Mouse (Mus musculus) MEL (cell line): ENCODE measurements around the gene Angptl6. TPM values are rescaled to one million over a fixed set of nuclear protein-coding genes. Genes with fewer than 3 reads are reported as not detected.

Experiments used
- DNase-seq: peaks from one replicate; pipeline ENCODE4 v3.0.0; 2011; ENCODE audit warnings: low read depth, low spot score
- H3K27ac ChIP-seq: 2 replicates; pipeline ENCODE4 v1.5.1; 2012; ENCODE audit warnings: low read depth, mild to moderate bottlenecking, control low read depth, low read length, moderate library complexity; ENCODE audit not compliant: control insufficient read depth
- H3K27me3 ChIP-seq, 2 experiments: fragments of 150-350 bp in 1 of 2; sonication (generic) in 1 of 2; 2 replicates each; pipeline ENCODE4 v1.6.1; 2012; ENCODE audit warnings: low read length in 2 of 2, mild to moderate bottlenecking in 2 of 2, improper control_type of control experiment in 1 of 2, moderate library complexity in 1 of 2; ENCODE audit not compliant: insufficient read depth in 2 of 2, control insufficient read depth in 1 of 2
- H3K36me3 ChIP-seq, 2 experiments: 2 replicates each; pipeline ENCODE4 v1.6.1; 2012 to 2014; ENCODE audit warnings: low read length in 2 of 2, improper control_type of control experiment in 1 of 2, inconsistent platforms in 1 of 2, mild to moderate bottlenecking in 1 of 2; ENCODE audit not compliant: insufficient read depth in 2 of 2, control insufficient read depth in 1 of 2
- H3K4me1 ChIP-seq, 2 experiments: fragments of 150-350 bp in 1 of 2; sonication (generic) in 1 of 2; 2 replicates each; pipeline ENCODE4 v1.6.1; 2012; ENCODE audit warnings: low read length in 2 of 2, improper control_type of control experiment in 1 of 2, mild to moderate bottlenecking in 1 of 2; ENCODE audit not compliant: insufficient read depth in 2 of 2, control insufficient read depth in 1 of 2
- H3K4me3 ChIP-seq, 2 experiments: fragments of 150-350 bp in 1 of 2; sonication (generic) in 1 of 2; 2 replicates each; pipeline ENCODE4 v1.5.1; 2012; ENCODE audit warnings: low read depth in 2 of 2, low read length in 2 of 2, mild to moderate bottlenecking in 2 of 2, moderate library complexity in 2 of 2, control low read depth in 1 of 2, improper control_type of control experiment in 1 of 2; ENCODE audit not compliant: control insufficient read depth in 1 of 2, insufficient read depth in 1 of 2
- H3K79me2 ChIP-seq: 2 replicates; pipeline ENCODE4 v1.6.1; 2012; ENCODE audit warnings: mild to moderate bottlenecking, low read length, moderate library complexity; ENCODE audit not compliant: control insufficient read depth, poor library complexity, insufficient read depth
- H3K9ac ChIP-seq: 2 replicates; pipeline ENCODE4 v1.6.1; 2012; ENCODE audit warnings: low read depth, mild to moderate bottlenecking, control low read depth, low read length, moderate library complexity; ENCODE audit not compliant: control insufficient read depth, poor library complexity, severe bottlenecking
- H3K9me3 ChIP-seq: fragments of 150-350 bp; sonication (generic); replicated peaks from 2 replicates; pipeline ENCODE4 v1.6.1; 2012; ENCODE audit warnings: mild to moderate bottlenecking, low read length, improper control_type of control experiment, moderate library complexity; ENCODE audit not compliant: insufficient read depth
- BHLHE40 ChIP-seq: IDR thresholded peaks from 2 replicates; pipeline ENCODE4 v1.6.1; 2012; ENCODE audit warnings: low read depth, mild to moderate bottlenecking, inconsistent platforms, low read length, improper control_type of control experiment, borderline replicate concordance
- CTCF ChIP-seq, 3 experiments: IDR thresholded peaks in 2 of 3; conservative IDR thresholded peaks in 1 of 3; 2 replicates each; pipeline ENCODE4 v1.5.1; 2011 to 2012; ENCODE audit warnings: low read length in 3 of 3, low read depth in 2 of 3, mild to moderate bottlenecking in 2 of 3, improper control_type of control experiment in 1 of 3, inconsistent platforms in 1 of 3, mixed read lengths in 1 of 3, moderate library complexity in 1 of 3; ENCODE audit not compliant: control insufficient read depth in 1 of 3, insufficient read depth in 1 of 3, poor library complexity in 1 of 3, severe bottlenecking in 1 of 3
- ETS1 ChIP-seq: IDR thresholded peaks from 2 replicates; pipeline ENCODE4 v1.6.1; 2012; ENCODE audit warnings: low read depth, mild to moderate bottlenecking, inconsistent platforms, low read length, improper control_type of control experiment, moderate library complexity
- GABPA ChIP-seq: IDR thresholded peaks from 2 replicates; pipeline ENCODE4 v1.6.1; 2012; ENCODE audit warnings: low read depth, mild to moderate bottlenecking, inconsistent platforms, low read length, improper control_type of control experiment, moderate library complexity
- MAZ ChIP-seq: IDR thresholded peaks from 2 replicates; pipeline ENCODE4 v1.6.1; 2012; ENCODE audit warnings: low read depth, mild to moderate bottlenecking, inconsistent platforms, low read length, improper control_type of control experiment
- MYC ChIP-seq: IDR thresholded peaks from 2 replicates; pipeline ENCODE4 v1.6.1; 2011; ENCODE audit warnings: low read depth, mild to moderate bottlenecking, low read length, improper control_type of control experiment, moderate library complexity
- POLR2A ChIP-seq, 2 experiments: IDR thresholded peaks; 2 replicates each; pipeline ENCODE4 v1.6.1; 2011 to 2012; ENCODE audit warnings: low read length in 2 of 2, mild to moderate bottlenecking in 2 of 2, control low read depth in 1 of 2, improper control_type of control experiment in 1 of 2, low read depth in 1 of 2, moderate library complexity in 1 of 2; ENCODE audit not compliant: control insufficient read depth in 1 of 2, insufficient read depth in 1 of 2, poor library complexity in 1 of 2
- POLR2AphosphoS5 ChIP-seq: IDR thresholded peaks from 2 replicates; pipeline ENCODE4 v1.6.1; 2012; ENCODE audit warnings: low read depth, borderline replicate concordance, mild to moderate bottlenecking, inconsistent platforms, low read length, moderate library complexity, mixed read lengths
- TAL1 ChIP-seq: IDR thresholded peaks from 2 replicates; pipeline ENCODE4 v1.6.1; 2012; ENCODE audit warnings: mild to moderate bottlenecking, inconsistent platforms, low read length, moderate library complexity, mixed read lengths
- TBP ChIP-seq: IDR thresholded peaks from 2 replicates; pipeline ENCODE4 v1.8.0; 2011; ENCODE audit warnings: low read depth, low read length, improper control_type of control experiment
- UBTF ChIP-seq: IDR thresholded peaks from 2 replicates; pipeline ENCODE4 v1.6.1; 2012; ENCODE audit warnings: low read depth, mild to moderate bottlenecking, inconsistent platforms, low read length, improper control_type of control experiment, moderate library complexity, borderline replicate concordance; ENCODE audit not compliant: insufficient read depth
- polyA plus RNA-seq, 2 experiments: library from polyadenylated mRNA; stranded (reverse) in 1 of 2; unstranded in 1 of 2; fragments of >175 nt in 1 of 2; fragments of >200 nt in 1 of 2; gene quantifications; 2 replicates each; pipeline versions ENCODE4 v1.2.1 to v1.2.4; 2012; ENCODE audit warnings: low replicate concordance in 2 of 2, low read depth in 1 of 2; ENCODE audit not compliant: insufficient read length in 2 of 2, insufficient read depth in 1 of 2, missing spikeins in 1 of 2
- total RNA-seq: library from RNA; depleted of rRNA; stranded (reverse); fragments of 300-350 nt; gene quantifications from 2 replicates; pipeline ENCODE4 v1.2.3, GENCODE M21; 2012

The Angptl6 gene
- total and polyA plus RNA-seq, 3 experiments: 10.9 to 22.6 TPM; not detected in 1

- no peaks in the 10 kb centered on the region for H3K27me3 ChIP-seq
- peak; percentile 72; the same call in 1 of the 2 replicates for TF ChIP-seq POLR2AphosphoS5
- peak in 1 of 3 experiments; percentile 95; a peak in 2 of 6 replicates for TF ChIP-seq CTCF (IDR thresholded peaks at IDR 0.05 in 2 of 3, conservative IDR thresholded peaks at IDR 0.05 in 1 of 3; ENCODE audit: control insufficient read depth in 1 of 3, insufficient read depth in 1 of 3, low read depth in 2 of 3, low read length in 3 of 3, poor library complexity in 1 of 3, severe bottlenecking in 1 of 3)
- TF ChIP-seq UBTF: 0 out of 2 replicates have a peak, but pooled peaks have one; percentile 27
- TF ChIP-seq MAZ: no peak
- H3K9ac ChIP-seq: peak overlapping the region; percentile 69
- no peaks in the 10 kb centered on the region for H3K9me3 ChIP-seq
- peak overlapping the region; percentile 72 for H3K27ac ChIP-seq
- peak overlapping the region; percentile 30 to 38 for H3K4me3 ChIP-seq
- peaks cover 6 to 27% of the 10 kb centered on the region in 2 experiments for H3K4me1 ChIP-seq
- peaks cover 9 to 37% of the 10 kb centered on the region in 2 experiments for H3K36me3 ChIP-seq
- peak; percentile 98 for DNase-seq
- H3K79me2 ChIP-seq: peaks cover 18% of the 10 kb centered on the region
Observed at GRCm38 (mm10) chr9:20901466-20902173, 22.1 kb upstream of the Angptl6 start.

GRCm38 (mm10) chr9:20898511-20899073 lies 19.1 kb upstream of the Angptl6 start, which contains the start of gene Eif3g:
Eif3g (minus strand) TSS chr9:20898623.
- peak within 1 kb of the TSS; percentile 71 to 82 for H3K4me3 ChIP-seq
- H3K27ac ChIP-seq: peak within 1 kb of the TSS; percentile 32
- peak within 1 kb of the TSS; percentile 81 for H3K9ac ChIP-seq
- H3K36me3 ChIP-seq: peaks cover 2 to 35% of the 10 kb centered on the region in 2 experiments
- peaks cover 34% of the 10 kb centered on the region for H3K79me2 ChIP-seq
- peak; percentile 99 for DNase-seq
- TF ChIP-seq ETS1: no peak
- TF ChIP-seq GABPA: no peak
- TF ChIP-seq TBP: peak; percentile 97
- TF ChIP-seq TAL1: no peak
- TF ChIP-seq CTCF (IDR thresholded peaks at IDR 0.05 in 2 of 3, conservative IDR thresholded peaks at IDR 0.05 in 1 of 3; ENCODE audit: control insufficient read depth in 1 of 3, insufficient read depth in 1 of 3, low read depth in 2 of 3, low read length in 3 of 3, poor library complexity in 1 of 3, severe bottlenecking in 1 of 3): peak in 1 of 3 experiments; percentile 99; a peak in 2 of 6 replicates
- TF ChIP-seq POLR2A (IDR thresholded peaks at IDR 0.05; ENCODE audit: control insufficient read depth in 1 of 2, insufficient read depth in 1 of 2, low read depth in 1 of 2, low read length in 2 of 2, poor library complexity in 1 of 2): peak in 1 of 2 experiments; percentile 99; a peak in 2 of 4 replicates
- H3K4me1 ChIP-seq: peaks cover 6 to 28% of the 10 kb centered on the region in 2 experiments
- H3K27me3 ChIP-seq: no peaks in the 10 kb centered on the region
- no peaks in the 10 kb centered on the region for H3K9me3 ChIP-seq

- Histone ChIP-seq H3K27me3 (no peaks in the 10 kb centered on the region), H3K9me3 (no peaks in the 10 kb centered on the region), H3K36me3 (peaks cover 2 to 31% of the 10 kb centered on the region in 2 experiments), H3K27ac (peak overlapping the region; percentile 32), H3K9ac (peak overlapping the region; percentile 81), H3K79me2 (peaks cover 34% of the 10 kb centered on the region), H3K4me1 (peaks cover 6 to 25% of the 10 kb centered on the region in 2 experiments), H3K4me3 (peak overlapping the region; percentile 71 to 82)
- DNase-seq: peak; percentile 72
- TF ChIP-seq MYC (no peak), TAL1 (no peak), BHLHE40 (no peak)
Observed at GRCm38 (mm10) chr9:20897736-20898510, 18.4 kb upstream of the Angptl6 start.
